Mouse (Mus musculus): ENCODE measurements at regions not wholly inside any gene's neighbourhood (a gene's known extent, or its start where the extent isn't known, plus 50 kb on each side); places are given as distances from the start of the nearest gene placed in this dataset.

- Histone ChIP-seq H3K36me3 (ENCODE audit: control insufficient read depth, insufficient read depth, low read length) (no peaks in the 10 kb centered on the region), H3K27me3 (ENCODE audit: control insufficient read depth, insufficient read depth, low read depth, low read length) (no peaks in the 10 kb centered on the region), H3K9ac (ENCODE audit: low read length) (no peak overlapping the region), H3K9me3 (ENCODE audit: control insufficient read depth, low read length) (no peaks in the 10 kb centered on the region), H3K27ac (ENCODE audit: low read length) (no peak overlapping the region), H3K4me1 (replicated peaks; ENCODE audit: control insufficient read depth, insufficient read depth, low read length) (peaks cover 11% of the 10 kb centered on the region), H3K4me3 (ENCODE audit: low read length) (no peak overlapping the region), H3K4me2 (ENCODE audit: low read depth, low read length) (no peak overlapping the region)
- no peak for ATAC-seq (ENCODE audit: low read depth)
- WGBS: 70% methylated on average over 8 of the region's 8 CpGs
These were observed 213.8 kb downstream of the Enc1 start for GRCm38 (mm10) chr13:97454715-97455114.

GRCm38 (mm10) chr13:97453469-97453868, 212.6 kb downstream of the Enc1 start:
- no peaks in the 10 kb centered on the region for H3K27me3 ChIP-seq (ENCODE audit: control insufficient read depth, insufficient read depth, low read depth, low read length)
- H3K4me1 ChIP-seq (replicated peaks; ENCODE audit: control insufficient read depth, insufficient read depth, low read length): peaks cover 11% of the 10 kb centered on the region
- H3K36me3 ChIP-seq (ENCODE audit: control insufficient read depth, insufficient read depth, low read length): no peaks in the 10 kb centered on the region
- no peak overlapping the region for H3K9ac ChIP-seq (ENCODE audit: low read length)
- H3K4me2 ChIP-seq (ENCODE audit: low read depth, low read length): no peak overlapping the region
- WGBS: 58% methylated on average over 6 of the region's 6 CpGs
- no peak overlapping the region for H3K27ac ChIP-seq (ENCODE audit: low read length)
- H3K9me3 ChIP-seq (ENCODE audit: control insufficient read depth, low read length): no peaks in the 10 kb centered on the region
- H3K4me3 ChIP-seq (ENCODE audit: low read length): no peak overlapping the region
- ATAC-seq (ENCODE audit: low read depth): no peak

GRCm38 (mm10) chr13:97453090-97453430, 212.2 kb downstream of the Enc1 start:
- H3K27ac ChIP-seq (ENCODE audit: low read length): no peak overlapping the region
- H3K36me3 ChIP-seq (ENCODE audit: control insufficient read depth, insufficient read depth, low read length): no peaks in the 10 kb centered on the region
- no peak for ATAC-seq (ENCODE audit: low read depth)
- H3K4me1 ChIP-seq (replicated peaks; ENCODE audit: control insufficient read depth, insufficient read depth, low read length): peaks cover 11% of the 10 kb centered on the region
- no peak overlapping the region for H3K4me3 ChIP-seq (ENCODE audit: low read length)
- no peak overlapping the region for H3K9ac ChIP-seq (ENCODE audit: low read length)
- no peaks in the 10 kb centered on the region for H3K27me3 ChIP-seq (ENCODE audit: control insufficient read depth, insufficient read depth, low read depth, low read length)
- WGBS: 33% methylated on average over 5 of the region's 5 CpGs
- no peak overlapping the region for H3K4me2 ChIP-seq (ENCODE audit: low read depth, low read length)
- no peaks in the 10 kb centered on the region for H3K9me3 ChIP-seq (ENCODE audit: control insufficient read depth, low read length)

- 32% methylated on average over 11 of the region's 11 CpGs for WGBS
- H3K4me3 ChIP-seq (ENCODE audit: low read length): no peak overlapping the region
- H3K36me3 ChIP-seq (ENCODE audit: control insufficient read depth, insufficient read depth, low read length): no peaks in the 10 kb centered on the region
- no peak overlapping the region for H3K4me2 ChIP-seq (ENCODE audit: low read depth, low read length)
- H3K4me1 ChIP-seq (replicated peaks; ENCODE audit: control insufficient read depth, insufficient read depth, low read length): peaks cover 11% of the 10 kb centered on the region
- no peaks in the 10 kb centered on the region for H3K9me3 ChIP-seq (ENCODE audit: control insufficient read depth, low read length)
- H3K9ac ChIP-seq (ENCODE audit: low read length): no peak overlapping the region
- ATAC-seq (ENCODE audit: low read depth): no peak
- no peaks in the 10 kb centered on the region for H3K27me3 ChIP-seq (ENCODE audit: control insufficient read depth, insufficient read depth, low read depth, low read length)
- no peak overlapping the region for H3K27ac ChIP-seq (ENCODE audit: low read length)
These were observed 211.6 kb downstream of the Enc1 start for GRCm38 (mm10) chr13:97452386-97453089.

GRCm38 (mm10) chr13:97451276-97451675, 210.4 kb downstream of the Enc1 start:
- peaks cover 11% of the 10 kb centered on the region for H3K4me1 ChIP-seq (replicated peaks; ENCODE audit: control insufficient read depth, insufficient read depth, low read length)
- H3K4me2 ChIP-seq (ENCODE audit: low read depth, low read length): no peak overlapping the region
- H3K27me3 ChIP-seq (ENCODE audit: control insufficient read depth, insufficient read depth, low read depth, low read length): no peaks in the 10 kb centered on the region
- ATAC-seq (ENCODE audit: low read depth): no peak
- no peak overlapping the region for H3K4me3 ChIP-seq (ENCODE audit: low read length)
- H3K36me3 ChIP-seq (ENCODE audit: control insufficient read depth, insufficient read depth, low read length): no peaks in the 10 kb centered on the region
- WGBS: 40% methylated on average over 10 of the region's 10 CpGs
- no peaks in the 10 kb centered on the region for H3K9me3 ChIP-seq (ENCODE audit: control insufficient read depth, low read length)
- no peak overlapping the region for H3K27ac ChIP-seq (ENCODE audit: low read length)
- no peak overlapping the region for H3K9ac ChIP-seq (ENCODE audit: low read length)

- H3K9me3 ChIP-seq (ENCODE audit: control insufficient read depth, low read length): no peaks in the 10 kb centered on the region
- no peak for ATAC-seq (ENCODE audit: low read depth)
- no peaks in the 10 kb centered on the region for H3K27me3 ChIP-seq (ENCODE audit: control insufficient read depth, insufficient read depth, low read depth, low read length)
- H3K4me2 ChIP-seq (ENCODE audit: low read depth, low read length): no peak overlapping the region
- WGBS: 97% methylated on average over 1 of the region's 1 CpGs
- no peak overlapping the region for H3K4me3 ChIP-seq (ENCODE audit: low read length)
- H3K9ac ChIP-seq (ENCODE audit: low read length): no peak overlapping the region
- peaks cover 16% of the 10 kb centered on the region for H3K4me1 ChIP-seq (replicated peaks; ENCODE audit: control insufficient read depth, insufficient read depth, low read length)
- H3K27ac ChIP-seq (ENCODE audit: low read length): no peak overlapping the region
- no peaks in the 10 kb centered on the region for H3K36me3 ChIP-seq (ENCODE audit: control insufficient read depth, insufficient read depth, low read length)
These were observed 207.2 kb downstream of the Enc1 start for GRCm38 (mm10) chr13:97448123-97448522.

- Histone ChIP-seq H3K36me3 (ENCODE audit: control insufficient read depth, insufficient read depth, low read length) (no peaks in the 10 kb centered on the region), H3K9ac (ENCODE audit: low read length) (no peak overlapping the region), H3K27me3 (ENCODE audit: control insufficient read depth, insufficient read depth, low read depth, low read length) (no peaks in the 10 kb centered on the region), H3K4me2 (ENCODE audit: low read depth, low read length) (no peak overlapping the region), H3K27ac (ENCODE audit: low read length) (no peak overlapping the region), H3K4me1 (replicated peaks; ENCODE audit: control insufficient read depth, insufficient read depth, low read length) (peaks cover 35% of the 10 kb centered on the region), H3K4me3 (ENCODE audit: low read length) (no peak overlapping the region), H3K9me3 (ENCODE audit: control insufficient read depth, low read length) (no peaks in the 10 kb centered on the region)
- 51% methylated on average over 14 of the region's 14 CpGs for WGBS
- ATAC-seq (ENCODE audit: low read depth): no peak
These were observed 203.0 kb downstream of the Enc1 start for GRCm38 (mm10) chr13:97443731-97444428.

- Histone ChIP-seq H3K4me3 (ENCODE audit: low read length) (no peak overlapping the region), H3K4me1 (replicated peaks; ENCODE audit: control insufficient read depth, insufficient read depth, low read length) (peaks cover 40% of the 10 kb centered on the region), H3K27ac (ENCODE audit: low read length) (peak overlapping the region; percentile 55), H3K9me3 (ENCODE audit: control insufficient read depth, low read length) (no peaks in the 10 kb centered on the region), H3K9ac (ENCODE audit: low read length) (no peak overlapping the region), H3K27me3 (ENCODE audit: control insufficient read depth, insufficient read depth, low read depth, low read length) (no peaks in the 10 kb centered on the region), H3K4me2 (ENCODE audit: low read depth, low read length) (no peak overlapping the region), H3K36me3 (ENCODE audit: control insufficient read depth, insufficient read depth, low read length) (no peaks in the 10 kb centered on the region)
- no peak for ATAC-seq (ENCODE audit: low read depth)
- whole genome bisulfite sequencing: 68% methylated on average over 1 of the region's 1 CpGs
These were observed 201.9 kb downstream of the Enc1 start for GRCm38 (mm10) chr13:97442806-97443205.

GRCm38 (mm10) chr13:97442283-97442682, 201.4 kb downstream of the Enc1 start:
- peak; percentile 50 for ATAC-seq (ENCODE audit: low read depth)
- H3K4me1 ChIP-seq (replicated peaks; ENCODE audit: control insufficient read depth, insufficient read depth, low read length): peaks cover 40% of the 10 kb centered on the region
- H3K27ac ChIP-seq (ENCODE audit: low read length): peak overlapping the region; percentile 55
- 0 out of 2 replicates have a peak overlapping the region, but pooled peaks have one; percentile 5 for H3K4me2 ChIP-seq (ENCODE audit: low read depth, low read length)
- H3K9ac ChIP-seq (ENCODE audit: low read length): no peak overlapping the region
- H3K9me3 ChIP-seq (ENCODE audit: control insufficient read depth, low read length): no peaks in the 10 kb centered on the region
- H3K27me3 ChIP-seq (ENCODE audit: control insufficient read depth, insufficient read depth, low read depth, low read length): no peaks in the 10 kb centered on the region
- H3K36me3 ChIP-seq (ENCODE audit: control insufficient read depth, insufficient read depth, low read length): no peaks in the 10 kb centered on the region
- H3K4me3 ChIP-seq (ENCODE audit: low read length): no peak overlapping the region
- WGBS: 29% methylated on average over 10 of the region's 10 CpGs
